Mouse (Mus musculus): ENCODE measurements around the gene Bloc1s4. TPM values are rescaled to one million over a fixed set of nuclear protein-coding genes. Genes with fewer than 3 reads are reported as not detected.

Gene Bloc1s4
- polyA plus RNA-seq, 1 experiment from 2014 or later = 25.5 TPM

DNA sequence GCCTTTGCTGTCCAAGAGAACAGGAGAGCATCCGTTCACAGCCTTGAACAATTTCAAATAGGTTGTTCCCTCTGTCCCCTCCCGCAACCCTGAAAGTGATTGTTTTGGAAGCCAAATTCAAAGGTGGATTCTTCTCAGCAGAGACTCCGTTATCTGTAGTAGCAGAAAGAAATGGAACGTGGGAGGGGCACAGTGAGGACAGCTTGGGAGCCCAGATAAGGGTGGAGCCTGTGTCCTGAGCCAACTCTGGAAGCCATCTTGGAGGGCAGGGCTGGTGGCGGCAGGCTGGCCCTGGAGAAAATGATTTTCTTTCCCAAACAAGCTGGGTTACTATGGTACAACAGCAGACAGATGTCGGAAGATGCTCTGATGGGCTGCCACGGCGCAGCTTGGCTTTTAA, 12.4 kb downstream of the Bloc1s4 start:
- Histone ChIP-seq H3K27ac (no peak overlapping the region), H3K4me3 (no peak overlapping the region), H3K4me1 (0 out of 2 replicates have a peak, but pooled peaks cover 4% of the 10 kb centered on the region), H3K36me3 (no peaks in the 10 kb centered on the region), H3K27me3 (ENCODE audit: low read depth, poor library complexity, severe bottlenecking) (no peaks in the 10 kb centered on the region), H3K9me3 (replicated peaks) (no peaks in the 10 kb centered on the region)
- no peak for DNase-seq (ENCODE audit: low spot score)
- 81% methylated on average over 8 of the region's 8 CpGs for WGBS

GRCm38 (mm10) chr5:36735106-36735505, 13.3 kb downstream of the Bloc1s4 start:
- no peaks in the 10 kb centered on the region for H3K9me3 ChIP-seq (replicated peaks)
- H3K27ac ChIP-seq = no peak overlapping the region
- H3K4me3 ChIP-seq = no peak overlapping the region
- WGBS = 80% methylated on average over 6 of the region's 6 CpGs
- no peaks in the 10 kb centered on the region for H3K27me3 ChIP-seq (ENCODE audit: low read depth, poor library complexity, severe bottlenecking)
- 0 out of 2 replicates have a peak, but pooled peaks cover 4% of the 10 kb centered on the region for H3K4me1 ChIP-seq
- no peaks in the 10 kb centered on the region for H3K36me3 ChIP-seq
- no peak for DNase-seq (ENCODE audit: low spot score)

DNA sequence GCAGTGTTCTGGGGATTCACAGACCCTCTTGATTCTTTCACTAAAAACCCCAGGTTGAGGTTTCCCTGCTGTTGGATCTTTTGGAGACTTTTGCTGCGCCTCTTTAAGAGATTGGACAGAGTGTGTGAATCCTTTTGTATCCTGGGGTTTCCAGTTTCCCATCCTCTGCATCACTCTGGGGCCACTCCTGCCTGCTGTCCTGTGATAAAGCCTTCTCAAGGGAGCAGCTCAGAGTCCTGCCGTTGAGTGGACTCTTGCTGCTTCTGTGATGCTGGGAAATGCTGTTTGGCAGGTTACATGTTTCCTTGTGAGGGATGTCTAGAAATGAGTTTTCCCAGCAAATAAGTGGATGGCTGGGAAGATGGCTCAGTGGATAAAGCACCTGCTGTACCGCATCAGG, 15.0 kb downstream of the Bloc1s4 start:
- WGBS = 77% methylated on average over 3 of the region's 3 CpGs
- Histone ChIP-seq H3K36me3 (no peaks in the 10 kb centered on the region), H3K4me1 (peaks cover 7% of the 10 kb centered on the region; the same call in 1 of the 2 replicates), H3K4me3 (no peak overlapping the region), H3K9me3 (replicated peaks) (no peaks in the 10 kb centered on the region), H3K27me3 (ENCODE audit: low read depth, poor library complexity, severe bottlenecking) (no peaks in the 10 kb centered on the region), H3K27ac (no peak overlapping the region)
- DNase-seq (ENCODE audit: low spot score) = no peak

DNA sequence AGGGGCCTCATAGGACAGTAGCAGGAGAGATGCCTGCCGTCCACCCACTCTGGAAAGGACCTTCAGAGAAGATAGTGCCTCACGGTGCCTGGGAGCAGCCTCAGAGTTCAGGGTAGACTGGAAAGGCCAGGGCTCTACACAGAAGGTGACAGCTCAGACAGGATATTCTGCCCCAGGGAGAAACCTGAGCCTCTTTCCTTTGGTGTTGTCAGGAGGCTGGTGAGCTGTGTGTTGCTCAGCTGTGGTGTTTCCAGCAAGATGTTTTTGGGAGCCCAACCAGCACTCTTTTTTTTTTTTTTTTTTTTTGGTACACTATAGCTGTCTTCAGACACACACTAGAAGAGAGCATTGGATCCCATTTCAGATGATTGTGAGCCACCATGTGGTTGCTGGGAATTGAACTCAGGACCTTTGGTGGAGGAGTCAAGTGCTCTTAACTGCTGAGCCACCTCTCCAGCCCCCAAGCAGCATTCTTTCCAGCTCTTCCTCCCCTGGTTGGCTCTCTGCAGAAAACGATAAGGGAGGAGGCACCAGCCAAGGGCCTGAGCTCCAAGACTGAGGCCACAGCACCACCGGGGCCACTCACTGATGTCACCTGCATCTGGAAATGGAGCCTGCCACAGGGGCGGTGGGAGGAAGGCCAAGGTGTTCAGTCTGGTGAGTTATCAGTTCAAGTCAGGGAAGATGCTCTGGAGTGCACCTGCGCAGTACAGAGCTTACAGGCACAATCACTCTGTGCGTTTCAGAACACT, 16.4 kb downstream of the Bloc1s4 start:
- no peak for DNase-seq (ENCODE audit: low spot score)
- Histone ChIP-seq H3K27ac (no peak overlapping the region), H3K36me3 (no peaks in the 10 kb centered on the region), H3K4me1 (peaks cover 7% of the 10 kb centered on the region; the same call in 1 of the 2 replicates), H3K9me3 (replicated peaks) (no peaks in the 10 kb centered on the region), H3K4me3 (no peak overlapping the region), H3K27me3 (ENCODE audit: low read depth, poor library complexity, severe bottlenecking) (no peaks in the 10 kb centered on the region)
- 73% methylated on average over 7 of the region's 7 CpGs for WGBS

DNA sequence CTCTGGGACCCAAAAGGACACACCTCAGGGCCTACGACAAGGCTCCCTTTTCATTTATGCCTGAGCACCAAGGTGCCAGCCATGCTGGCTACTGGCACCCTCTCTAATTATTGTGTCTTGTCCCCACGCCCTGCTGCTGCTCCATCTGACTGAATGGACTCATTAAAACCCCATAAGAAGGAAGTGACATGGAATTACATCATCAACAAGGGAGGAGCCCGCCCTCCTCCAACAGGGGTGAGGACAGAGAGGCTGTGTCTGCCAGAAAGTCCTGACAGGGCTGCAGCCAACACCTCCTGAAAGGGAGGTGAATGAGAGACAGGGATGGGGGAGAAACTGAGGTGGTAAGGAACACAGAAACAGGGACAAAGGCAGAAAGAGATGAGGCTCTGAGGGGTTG, 17.8 kb downstream of the Bloc1s4 start:
- no peak for DNase-seq (ENCODE audit: low spot score)
- WGBS = 76% methylated on average over 3 of the region's 3 CpGs
- no peaks in the 10 kb centered on the region for H3K9me3 ChIP-seq (replicated peaks)
- no peaks in the 10 kb centered on the region for H3K27me3 ChIP-seq (ENCODE audit: low read depth, poor library complexity, severe bottlenecking)
- no peaks in the 10 kb centered on the region for H3K36me3 ChIP-seq
- H3K27ac ChIP-seq = no peak overlapping the region
- no peak overlapping the region for H3K4me3 ChIP-seq
- H3K4me1 ChIP-seq = peaks cover 7% of the 10 kb centered on the region; the same call in 1 of the 2 replicates

GRCm38 (mm10) chr5:36729923-36730322, 18.5 kb downstream of the Bloc1s4 start:
- Histone ChIP-seq H3K4me3 (no peak overlapping the region), H3K27ac (no peak overlapping the region)
- DNase-seq (ENCODE audit: low spot score) = no peak

GRCm38 (mm10) chr5:36729086-36729473, 19.4 kb downstream of the Bloc1s4 start:
- DNase-seq (ENCODE audit: low spot score) = no peak
- WGBS = 83% methylated on average over 4 of the region's 4 CpGs
- H3K9me3 ChIP-seq (replicated peaks) = no peaks in the 10 kb centered on the region
- no peak overlapping the region for H3K4me3 ChIP-seq
- no peaks in the 10 kb centered on the region for H3K36me3 ChIP-seq
- H3K4me1 ChIP-seq = peaks cover 7% of the 10 kb centered on the region; the same call in 1 of the 2 replicates
- H3K27ac ChIP-seq = no peak overlapping the region
- H3K27me3 ChIP-seq (ENCODE audit: low read depth, poor library complexity, severe bottlenecking) = no peaks in the 10 kb centered on the region

More at GRCm38 (mm10) chr5:36729923-36730322, 18.5 kb downstream of the Bloc1s4 start:
- Histone ChIP-seq H3K9me3 (replicated peaks) (no peaks in the 10 kb centered on the region), H3K4me1 (peaks cover 7% of the 10 kb centered on the region; the same call in 1 of the 2 replicates), H3K27me3 (ENCODE audit: low read depth, poor library complexity, severe bottlenecking) (no peaks in the 10 kb centered on the region), H3K36me3 (no peaks in the 10 kb centered on the region)
- WGBS = 84% methylated on average over 2 of the region's 2 CpGs

GRCm38 (mm10) chr5:36728403-36729085, 19.9 kb downstream of the Bloc1s4 start:
- Histone ChIP-seq H3K9me3 (replicated peaks) (no peaks in the 10 kb centered on the region), H3K27ac (no peak overlapping the region), H3K4me3 (no peak overlapping the region), H3K36me3 (no peaks in the 10 kb centered on the region), H3K4me1 (peaks cover 7% of the 10 kb centered on the region; the same call in 1 of the 2 replicates), H3K27me3 (ENCODE audit: low read depth, poor library complexity, severe bottlenecking) (no peaks in the 10 kb centered on the region)
- 85% methylated on average over 8 of the region's 8 CpGs for WGBS
- no peak for DNase-seq (ENCODE audit: low spot score)

DNA sequence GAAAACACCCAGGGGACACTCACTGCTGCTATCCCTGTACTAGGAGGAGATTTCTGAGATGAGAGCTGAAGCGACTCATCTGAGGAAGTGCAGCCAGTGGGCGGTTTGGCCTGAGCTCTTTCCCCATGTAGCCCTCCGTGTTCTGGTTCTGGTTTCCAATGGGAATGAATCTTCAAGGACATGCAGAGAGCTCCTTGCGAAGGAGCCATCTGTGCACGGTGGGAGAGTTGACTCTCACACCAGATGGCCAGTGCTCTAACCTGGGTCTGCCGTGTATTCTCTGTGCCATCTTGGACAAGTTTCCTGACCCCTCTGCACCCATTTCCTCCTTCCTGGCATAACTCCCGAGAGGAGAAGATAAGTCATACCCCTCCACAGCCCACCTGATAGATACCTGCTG, 20.7 kb downstream of the Bloc1s4 start:
- 78% methylated on average over 7 of the region's 7 CpGs for WGBS

GRCm38 (mm10) chr5:36727136-36727535, 21.3 kb downstream of the Bloc1s4 start:
- Histone ChIP-seq H3K9me3 (replicated peaks) (no peaks in the 10 kb centered on the region), H3K27me3 (ENCODE audit: low read depth, poor library complexity, severe bottlenecking) (no peaks in the 10 kb centered on the region), H3K4me1 (peaks cover 7% of the 10 kb centered on the region; the same call in 1 of the 2 replicates), H3K36me3 (no peaks in the 10 kb centered on the region), H3K27ac (no peak overlapping the region), H3K4me3 (no peak overlapping the region)
- DNase-seq (ENCODE audit: low spot score) = no peak
- 74% methylated on average over 2 of the region's 2 CpGs for WGBS

More for the DNA sequence above, 20.7 kb downstream of the Bloc1s4 start:
- Histone ChIP-seq H3K36me3 (no peaks in the 10 kb centered on the region), H3K4me1 (peaks cover 7% of the 10 kb centered on the region; the same call in 1 of the 2 replicates), H3K9me3 (replicated peaks) (no peaks in the 10 kb centered on the region), H3K27ac (no peak overlapping the region), H3K27me3 (ENCODE audit: low read depth, poor library complexity, severe bottlenecking) (no peaks in the 10 kb centered on the region), H3K4me3 (no peak overlapping the region)
- DNase-seq (ENCODE audit: low spot score) = no peak

- no peaks in the 10 kb centered on the region for H3K27me3 ChIP-seq (ENCODE audit: low read depth, poor library complexity, severe bottlenecking)
- DNase-seq (ENCODE audit: low spot score) = no peak
- peaks cover 3% of the 10 kb centered on the region; the same call in 1 of the 2 replicates for H3K4me1 ChIP-seq
- H3K9me3 ChIP-seq (replicated peaks) = no peaks in the 10 kb centered on the region
- H3K4me3 ChIP-seq = no peak overlapping the region
- H3K36me3 ChIP-seq = no peaks in the 10 kb centered on the region
- WGBS = 77% methylated on average over 9 of the region's 9 CpGs
- H3K27ac ChIP-seq = no peak overlapping the region
These were observed 22.1 kb downstream of the Bloc1s4 start for GRCm38 (mm10) chr5:36726387-36726801.

DNA sequence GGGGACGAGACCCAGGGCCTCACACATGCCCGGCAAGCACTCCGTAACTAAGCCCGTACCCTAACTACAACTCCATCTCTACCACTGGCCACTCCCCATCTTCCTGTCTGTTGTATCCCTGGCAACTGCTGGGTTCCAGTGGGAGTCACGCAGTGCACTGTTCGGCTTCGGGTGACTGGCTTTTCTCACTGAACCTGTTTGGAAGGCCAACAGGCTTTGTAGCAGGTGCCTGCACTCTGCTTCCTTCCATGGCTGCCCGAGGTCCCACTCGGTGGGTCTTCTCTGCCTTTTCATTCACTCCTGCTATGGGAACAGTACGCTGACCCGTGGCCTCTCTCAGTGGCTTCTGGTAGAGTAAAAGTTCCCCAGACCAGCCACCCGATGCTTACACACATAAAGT, 22.6 kb downstream of the Bloc1s4 start:
- H3K27me3 ChIP-seq (ENCODE audit: low read depth, poor library complexity, severe bottlenecking) = no peaks in the 10 kb centered on the region
- no peaks in the 10 kb centered on the region for H3K36me3 ChIP-seq
- H3K27ac ChIP-seq = no peak overlapping the region
- H3K4me1 ChIP-seq = peaks cover 3% of the 10 kb centered on the region; the same call in 1 of the 2 replicates
- DNase-seq (ENCODE audit: low spot score) = no peak
- H3K4me3 ChIP-seq = no peak overlapping the region
- 73% methylated on average over 12 of the region's 12 CpGs for WGBS
- no peaks in the 10 kb centered on the region for H3K9me3 ChIP-seq (replicated peaks)

- Histone ChIP-seq H3K27me3 (ENCODE audit: low read depth, poor library complexity, severe bottlenecking) (no peaks in the 10 kb centered on the region), H3K36me3 (no peaks in the 10 kb centered on the region), H3K4me1 (peaks cover 3% of the 10 kb centered on the region; the same call in 1 of the 2 replicates), H3K4me3 (no peak overlapping the region), H3K9me3 (replicated peaks) (no peaks in the 10 kb centered on the region), H3K27ac (no peak overlapping the region)
- no peak for DNase-seq (ENCODE audit: low spot score)
- WGBS = 72% methylated on average over 7 of the region's 7 CpGs
These were observed 24.2 kb downstream of the Bloc1s4 start for GRCm38 (mm10) chr5:36724274-36724673.
